Mouse (Mus musculus) midbrain, embryonic 16.5 days (tissue): ENCODE measurements at regions not wholly inside any gene's neighbourhood (a gene's known extent, or its start where the extent isn't known, plus 50 kb on each side); places are given as distances from the start of the nearest gene placed in this dataset.

Experiments
- ATAC-seq: fragments of 200-750 bp; cut with Nextera tagmentation; 2 replicates; pipeline ENCODE4 v1.8.0; 2017; ENCODE audit warnings: moderate TSS enrichment
- H3K27ac ChIP-seq: fragments of 300-500 bp; sonication (generic); 2 replicates; pipeline ENCODE4 v1.5.1; 2014; ENCODE audit warnings: mild to moderate bottlenecking, low read length, mixed read lengths
- H3K27me3 ChIP-seq: fragments of 300-500 bp; sonication (generic); 2 replicates; pipeline ENCODE4 v1.6.1; 2014; ENCODE audit warnings: low read depth, low read length, mixed read lengths; ENCODE audit not compliant: control insufficient read depth, insufficient read depth
- H3K36me3 ChIP-seq: fragments of 300-500 bp; sonication (generic); 2 replicates; pipeline ENCODE4 v1.6.1; 2014; ENCODE audit warnings: mild to moderate bottlenecking, low read length, moderate library complexity, mixed read lengths; ENCODE audit not compliant: control insufficient read depth, insufficient read depth
- H3K4me1 ChIP-seq: fragments of 300-500 bp; sonication (generic); 2 replicates; pipeline ENCODE4 v1.6.1; 2014; ENCODE audit warnings: mild to moderate bottlenecking, low read length, mixed read lengths; ENCODE audit not compliant: control insufficient read depth, insufficient read depth
- H3K4me2 ChIP-seq: fragments of 300-500 bp; sonication (generic); 2 replicates; pipeline ENCODE4 v1.6.1; 2014; ENCODE audit warnings: mild to moderate bottlenecking, low read length, mixed read lengths
- H3K4me3 ChIP-seq: fragments of 300-500 bp; sonication (generic); 2 replicates; pipeline ENCODE4 v1.5.1; 2014; ENCODE audit warnings: low read depth, mild to moderate bottlenecking, low read length, moderate library complexity, mixed read lengths
- H3K9ac ChIP-seq: fragments of 300-500 bp; sonication (generic); 2 replicates; pipeline ENCODE4 v1.6.1; 2014; ENCODE audit warnings: low read depth, low read length, mixed read lengths
- H3K9me3 ChIP-seq: fragments of 300-500 bp; sonication (generic); replicated peaks from 2 replicates; pipeline ENCODE4 v1.6.1; 2014; ENCODE audit warnings: mild to moderate bottlenecking, low read length, mixed read lengths; ENCODE audit not compliant: control insufficient read depth, poor library complexity, severe bottlenecking
- WGBS: fragments of 180-500 bp; shearing (Covaris S2); extraction: QIAGEN DNeasy Blood & Tissue Kit; methylation state at CpG from one replicate; pipeline ENCODE4 v1.1.7; 2014; 5-methylcytosine and 5-hydroxymethylcytosine counted together

DNA sequence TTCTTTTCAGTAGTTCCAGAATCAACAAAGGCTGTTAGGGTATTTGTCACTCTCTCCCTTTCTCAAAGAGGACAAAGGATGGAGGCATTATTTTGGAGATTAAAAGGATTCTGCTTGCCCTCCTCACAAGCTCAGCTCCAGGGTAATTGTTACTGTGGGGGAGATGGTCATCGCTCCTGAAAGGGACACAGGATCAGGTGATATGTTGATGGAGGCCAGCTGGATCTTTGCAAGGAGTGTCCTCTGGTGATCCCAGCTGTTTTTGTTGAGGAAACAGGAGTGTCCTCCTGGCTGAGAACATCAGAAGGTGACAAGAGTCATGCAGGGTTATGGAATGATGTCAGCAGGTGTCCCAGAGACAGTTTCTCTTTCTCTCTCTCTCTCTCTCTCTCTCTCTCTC lies 119.7 kb downstream of the Cd83 start:
- ATAC-seq, result no peak
- WGBS, result 18% methylated on average over 1 of the region's 1 CpGs
- no peak overlapping the region for H3K4me3 ChIP-seq

DNA sequence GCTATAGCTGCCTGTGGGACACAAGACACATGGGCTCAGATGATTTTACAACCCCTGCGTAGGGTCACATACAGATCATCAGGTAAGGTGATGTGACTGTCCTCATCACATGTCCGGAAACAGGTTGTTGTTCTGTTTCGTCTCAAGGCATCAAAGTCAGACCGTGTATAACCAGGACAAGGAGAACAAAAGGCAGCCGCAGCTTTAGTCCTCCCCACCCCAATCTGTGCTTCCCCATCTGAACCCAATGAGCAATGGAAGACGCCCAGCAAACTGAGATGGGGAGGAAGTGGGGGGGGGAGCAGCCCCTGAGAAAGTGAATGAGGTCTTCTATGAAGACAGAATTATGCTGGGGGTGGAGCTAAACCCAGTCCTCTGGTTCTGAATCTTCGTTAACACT lies 121.7 kb downstream of the Cd83 start:
- H3K4me1 ChIP-seq, result no peaks in the 10 kb centered on the region; the same call in 1 of the 2 replicates
- WGBS, result 69% methylated on average over 7 of the region's 7 CpGs
- ATAC-seq, result no peak
- no peak overlapping the region for H3K27ac ChIP-seq
- H3K4me3 ChIP-seq, result no peak overlapping the region
- H3K9ac ChIP-seq, result no peak overlapping the region
- no peak overlapping the region for H3K4me2 ChIP-seq
- no peaks in the 10 kb centered on the region for H3K36me3 ChIP-seq
- H3K9me3 ChIP-seq, result no peaks in the 10 kb centered on the region
- no peaks in the 10 kb centered on the region; the same call in 1 of the 2 replicates for H3K27me3 ChIP-seq

More for the DNA sequence above, 119.7 kb downstream of the Cd83 start:
- Histone ChIP-seq H3K9ac (no peak overlapping the region), H3K4me2 (no peak overlapping the region), H3K4me1 (no peaks in the 10 kb centered on the region; the same call in 1 of the 2 replicates), H3K27ac (no peak overlapping the region), H3K27me3 (no peaks in the 10 kb centered on the region; the same call in 1 of the 2 replicates), H3K36me3 (no peaks in the 10 kb centered on the region), H3K9me3 (no peaks in the 10 kb centered on the region)

DNA sequence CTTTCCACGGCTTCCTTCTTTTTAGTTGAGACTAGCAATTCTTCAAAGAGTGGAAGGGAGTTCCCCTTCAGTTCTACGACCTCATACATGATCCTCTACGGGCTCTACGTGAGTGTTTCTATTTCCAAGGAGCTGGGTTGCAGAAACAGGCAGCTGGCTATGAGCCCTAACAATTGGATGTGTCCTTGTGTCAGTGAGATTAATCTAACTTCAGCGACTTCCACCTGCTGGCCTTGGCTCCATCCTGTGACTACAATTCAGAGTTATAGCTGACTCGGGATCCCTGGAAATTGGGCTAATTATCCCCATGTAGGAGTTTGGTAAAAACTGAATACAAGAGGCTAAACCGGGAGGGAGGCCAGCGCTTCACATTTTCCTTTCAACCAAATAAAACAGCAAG lies 122.8 kb downstream of the Cd83 start:
- WGBS, result 53% methylated on average over 8 of the region's 8 CpGs
- H3K27me3 ChIP-seq, result no peaks in the 10 kb centered on the region; the same call in 1 of the 2 replicates

DNA sequence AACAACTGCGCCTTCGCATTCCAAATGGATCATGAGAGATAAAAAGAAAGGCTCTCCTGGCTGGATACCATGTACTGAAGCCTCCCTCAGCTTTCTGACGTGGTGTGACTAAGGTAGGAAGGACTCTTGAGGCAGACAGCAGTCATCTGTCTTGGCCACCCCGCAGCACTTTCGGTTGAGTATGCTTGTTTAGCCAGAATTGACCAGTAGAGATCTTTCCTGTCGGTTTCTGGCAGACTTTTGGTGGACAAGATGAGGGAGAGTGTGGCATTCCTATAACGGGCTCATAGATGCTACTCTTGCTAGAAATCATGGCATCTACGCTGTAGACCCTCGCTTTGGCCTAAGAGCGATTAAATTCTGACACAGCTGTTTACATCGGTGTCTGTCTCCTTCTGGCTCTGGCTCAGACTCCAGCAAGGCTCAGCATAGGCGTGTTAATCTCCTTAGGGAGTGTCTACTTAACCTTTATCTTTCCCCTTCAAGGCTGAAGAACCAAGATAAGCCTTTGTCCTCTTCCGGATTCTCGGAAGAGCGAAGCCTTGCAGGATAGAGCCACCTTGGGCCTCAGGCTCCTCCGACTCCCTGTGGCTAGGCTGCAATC lies 123.6 kb downstream of the Cd83 start:
- Histone ChIP-seq H3K36me3 (no peaks in the 10 kb centered on the region), H3K27ac (no peak overlapping the region), H3K27me3 (no peaks in the 10 kb centered on the region; the same call in 1 of the 2 replicates), H3K4me1 (no peaks in the 10 kb centered on the region; the same call in 1 of the 2 replicates), H3K9ac (no peak overlapping the region), H3K4me3 (no peak overlapping the region), H3K9me3 (no peaks in the 10 kb centered on the region), H3K4me2 (no peak overlapping the region)
- WGBS, result 50% methylated on average over 16 of the region's 16 CpGs
- no peak for ATAC-seq

More for the DNA sequence above, 122.8 kb downstream of the Cd83 start:
- Histone ChIP-seq H3K9me3 (no peaks in the 10 kb centered on the region), H3K27ac (no peak overlapping the region), H3K4me1 (no peaks in the 10 kb centered on the region; the same call in 1 of the 2 replicates), H3K4me3 (no peak overlapping the region), H3K4me2 (no peak overlapping the region), H3K9ac (no peak overlapping the region), H3K36me3 (no peaks in the 10 kb centered on the region)
- ATAC-seq, result no peak

DNA sequence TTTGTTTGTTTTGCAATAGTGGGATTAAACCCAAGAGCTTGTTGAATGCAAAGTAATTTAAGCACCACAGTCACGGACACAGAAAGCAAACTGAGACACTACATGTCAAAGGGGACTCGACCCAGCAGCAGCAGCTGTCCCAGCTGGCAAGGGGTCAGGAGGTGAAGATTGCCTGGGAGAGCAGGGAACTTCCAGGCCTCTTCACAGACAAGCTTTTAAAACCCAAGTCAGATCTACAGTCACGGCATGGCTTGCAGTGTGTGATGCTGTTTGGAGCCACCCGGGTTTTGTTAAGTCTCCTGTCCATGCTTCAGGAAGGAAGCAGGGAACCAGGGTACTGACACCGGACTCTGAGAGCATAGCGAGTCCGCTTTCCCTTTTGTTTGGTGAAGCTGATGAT lies 125.4 kb downstream of the Cd83 start:
- ATAC-seq, result no peak
- H3K4me3 ChIP-seq, result no peak overlapping the region
- H3K4me2 ChIP-seq, result no peak overlapping the region
- H3K27ac ChIP-seq, result no peak overlapping the region
- H3K27me3 ChIP-seq, result no peaks in the 10 kb centered on the region; the same call in 1 of the 2 replicates
- peak overlapping the region; percentile 6; the same call in 1 of the 2 replicates for H3K9ac ChIP-seq
- no peaks in the 10 kb centered on the region for H3K36me3 ChIP-seq
- 41% methylated on average over 7 of the region's 7 CpGs for WGBS
- no peaks in the 10 kb centered on the region for H3K9me3 ChIP-seq
- H3K4me1 ChIP-seq, result no peaks in the 10 kb centered on the region; the same call in 1 of the 2 replicates

DNA sequence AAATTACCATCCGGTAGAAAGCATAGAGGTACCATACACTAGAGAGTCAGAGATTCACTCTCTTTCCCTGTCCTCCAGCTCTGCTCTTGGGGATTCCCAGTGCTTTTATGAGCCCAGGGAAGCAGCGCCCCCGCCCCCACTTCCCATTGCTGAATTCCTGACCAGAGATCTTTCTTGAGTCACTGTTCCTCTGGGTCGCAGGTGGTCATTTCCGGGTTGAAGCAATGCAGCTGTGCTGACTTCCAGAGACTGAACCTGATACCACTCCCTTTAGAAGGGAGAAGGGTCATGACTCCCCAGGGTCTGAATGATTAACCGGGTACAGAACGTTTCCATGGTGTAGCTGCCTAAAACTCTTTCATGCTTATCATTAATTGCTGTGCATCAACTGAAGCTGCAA lies 128.9 kb downstream of the Cd83 start:
- ATAC-seq, result no peak
- Histone ChIP-seq H3K27me3 (no peaks in the 10 kb centered on the region), H3K27ac (no peak overlapping the region), H3K4me1 (no peaks in the 10 kb centered on the region; the same call in 1 of the 2 replicates), H3K9me3 (no peaks in the 10 kb centered on the region), H3K9ac (no peak overlapping the region), H3K4me2 (no peak overlapping the region), H3K4me3 (no peak overlapping the region), H3K36me3 (no peaks in the 10 kb centered on the region)
- 52% methylated on average over 7 of the region's 7 CpGs for WGBS

DNA sequence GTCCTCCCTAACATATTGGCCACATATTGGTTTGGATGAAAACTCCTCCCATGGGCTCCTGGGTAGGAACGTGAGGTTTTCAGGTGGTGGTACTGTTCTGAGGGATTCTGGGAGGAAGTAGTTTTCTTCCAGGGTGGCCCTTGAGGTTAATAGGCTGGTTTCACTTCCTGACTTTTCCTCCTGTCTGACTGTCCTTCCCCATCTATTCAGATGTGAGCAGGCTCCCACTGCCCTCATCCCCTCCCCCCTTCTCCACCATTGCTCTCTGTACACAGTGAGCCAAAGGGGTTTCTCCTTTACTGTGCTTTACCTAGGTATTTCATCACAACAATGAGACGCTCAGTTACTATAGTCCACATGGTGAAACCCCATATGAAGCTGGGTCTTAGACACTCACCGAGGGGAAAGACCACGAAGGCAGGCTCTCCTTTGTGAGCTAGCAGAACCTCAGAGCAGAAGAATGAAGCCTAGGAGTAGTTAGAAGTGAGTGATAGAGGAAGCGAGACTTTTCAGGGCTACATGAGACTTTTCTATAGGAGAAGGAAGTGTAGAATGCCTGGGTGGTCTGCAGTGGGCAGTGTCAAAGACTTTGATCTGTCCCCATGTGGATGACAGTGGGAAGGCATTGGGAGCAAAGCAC lies 135.3 kb downstream of the Cd83 start:
- Histone ChIP-seq H3K27me3 (no peaks in the 10 kb centered on the region), H3K4me1 (no peaks in the 10 kb centered on the region), H3K9me3 (no peaks in the 10 kb centered on the region), H3K27ac (no peak overlapping the region), H3K9ac (no peak overlapping the region), H3K36me3 (no peaks in the 10 kb centered on the region), H3K4me3 (no peak overlapping the region), H3K4me2 (no peak overlapping the region)
- ATAC-seq, result no peak
- WGBS, result 84% methylated on average over 5 of the region's 5 CpGs

DNA sequence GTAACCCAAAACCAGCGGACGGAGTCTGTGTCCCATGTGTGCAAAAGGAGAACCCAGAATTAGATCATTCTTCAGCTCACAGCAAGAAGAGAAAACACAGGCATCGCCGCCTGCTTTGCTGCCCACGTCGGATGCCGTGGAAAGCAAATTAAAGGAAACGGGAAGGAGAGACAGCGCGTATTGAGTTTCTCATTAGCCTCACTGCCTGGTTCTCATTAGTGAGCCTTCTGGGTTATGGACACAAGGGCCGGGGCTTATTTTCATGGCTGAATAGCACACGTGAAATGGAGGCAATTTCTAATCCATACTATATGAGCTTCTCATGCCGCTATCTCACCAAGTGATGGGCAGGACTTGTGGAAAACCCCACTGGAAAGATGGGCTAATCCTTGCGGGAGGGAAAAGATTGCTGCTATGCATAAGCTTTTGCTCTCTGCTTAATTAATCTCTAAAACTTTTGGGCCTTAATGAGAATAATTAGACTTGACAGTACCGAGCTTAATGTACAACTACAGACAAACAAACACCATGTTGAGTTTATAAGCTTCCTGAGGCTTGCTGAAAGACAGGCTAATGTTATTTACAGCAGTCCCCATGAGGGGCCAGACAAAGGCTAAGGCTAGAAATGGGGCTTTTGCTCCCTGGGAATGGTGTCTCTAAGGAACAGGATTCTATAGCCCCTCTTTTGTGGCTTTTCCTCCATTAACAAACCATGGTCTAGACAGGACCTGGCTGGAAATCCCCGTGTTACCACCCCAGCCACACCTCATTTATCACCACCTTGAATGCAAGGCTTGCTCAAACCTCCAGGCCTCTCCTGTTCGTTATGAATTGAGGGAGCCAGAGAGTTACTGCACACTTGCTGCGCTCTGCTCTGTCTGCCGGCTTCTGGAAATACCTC lies 145.8 kb downstream of the Cd83 start:
- H3K4me2 ChIP-seq, result no peak overlapping the region
- 65% methylated on average over 19 of the region's 19 CpGs for WGBS
- H3K27ac ChIP-seq, result no peak overlapping the region
- no peaks in the 10 kb centered on the region for H3K27me3 ChIP-seq
- H3K9ac ChIP-seq, result no peak overlapping the region
- no peaks in the 10 kb centered on the region for H3K36me3 ChIP-seq
- H3K4me3 ChIP-seq, result no peak overlapping the region
- no peaks in the 10 kb centered on the region; the same call in 1 of the 2 replicates for H3K9me3 ChIP-seq
- no peak for ATAC-seq
- H3K4me1 ChIP-seq, result peaks cover 6% of the 10 kb centered on the region; the same call in 1 of the 2 replicates
